Comparison of ENCODE assay signal across 11 mouse cellular contexts in genomic region chr3:75579352-75579751, GRCm38 (mm10). TPM values are rescaled to one million over a fixed set of nuclear protein-coding genes. Genes with fewer than 3 reads are reported as not detected.
DNase-seq lines count a peak whose midpoint lies in the region; ATAC-seq and TF ChIP-seq lines count a peak whose summit lies in the region.
"Had no signal": no experiment of that assay in that cellular context is flagged by ENCODE, and none has a peak within 500 bp of the region (broad histone marks: within the 10 kb centered on the region; RNA-seq: fewer than 3 reads in every experiment).

No protein-coding gene starts in this region.

- H3K27me3 ChIP-seq in forebrain, embryonic 13.5 days: no peaks in the 10 kb centered on the region
- H3K27me3 ChIP-seq in midbrain, embryonic 11.5 days (ENCODE audit: control insufficient read depth, insufficient read depth, low read length): no peaks in the 10 kb centered on the region
- H3K27me3 ChIP-seq: embryonic facial prominence, embryonic 15.5 days; limb, embryonic 13.5 days; stomach, embryonic 15.5 days had no signal

- TF ChIP-seq CTCF in layer of hippocampus, adult 2 months (conservative IDR thresholded peaks at IDR 0.05): peak; percentile 60

- no peak overlapping the region for H3K4me2 ChIP-seq in forebrain, embryonic 13.5 days
- H3K4me2 ChIP-seq in midbrain, embryonic 11.5 days: no peak overlapping the region
- H3K4me2 ChIP-seq: embryonic facial prominence, embryonic 15.5 days; limb, embryonic 13.5 days; stomach, embryonic 15.5 days had no signal

- no peak for DNase-seq in layer of hippocampus, adult 2 months (ENCODE audit: low spot score in 2 of 2)
- DNase-seq in layer of hippocampus, postnatal 14 days (ENCODE audit: low spot score in 2 of 2): no peak
- DNase-seq in NIH3T3 (ENCODE audit: low read depth): peak; percentile 38
- DNase-seq in midbrain, embryonic 11.5 days (ENCODE audit: low spot score, missing footprints): peak; percentile 89
- DNase-seq in thymus, postnatal 0 days (ENCODE audit: low spot score): peak; percentile 59
- no peak for DNase-seq in left cerebral cortex, adult 8-10 months (ENCODE audit: low spot score in 2 of 2)
- no peak for DNase-seq in ovary, adult 18-20 months (ENCODE audit: low spot score)

- H3K9ac ChIP-seq in forebrain, embryonic 13.5 days: no peak overlapping the region
- H3K9ac ChIP-seq in midbrain, embryonic 11.5 days (ENCODE audit: low read length): no peak overlapping the region
- H3K9ac ChIP-seq: embryonic facial prominence, embryonic 15.5 days; limb, embryonic 13.5 days; stomach, embryonic 15.5 days had no signal

- H3K9me3 ChIP-seq in forebrain, embryonic 13.5 days (replicated peaks): no peaks in the 10 kb centered on the region
- no peaks in the 10 kb centered on the region for H3K9me3 ChIP-seq in midbrain, embryonic 11.5 days (ENCODE audit: control insufficient read depth, low read length)
- H3K9me3 ChIP-seq: embryonic facial prominence, embryonic 15.5 days; limb, embryonic 13.5 days; stomach, embryonic 15.5 days had no signal

- 0 out of 2 replicates have a peak, but pooled peaks have one; percentile 36 for ATAC-seq in forebrain, embryonic 13.5 days
- peak; percentile 40 for ATAC-seq in midbrain, embryonic 11.5 days (ENCODE audit: low FRiP score)

- no peaks in the 10 kb centered on the region for H3K4me1 ChIP-seq in forebrain, embryonic 13.5 days
- no peaks in the 10 kb centered on the region for H3K4me1 ChIP-seq in midbrain, embryonic 11.5 days (ENCODE audit: control insufficient read depth, insufficient read depth, low read length)
- H3K4me1 ChIP-seq: embryonic facial prominence, embryonic 15.5 days; limb, embryonic 13.5 days; stomach, embryonic 15.5 days had no signal

- 62% methylated on average over 4 of the region's 4 CpGs for WGBS in forebrain, embryonic 13.5 days
- WGBS in midbrain, embryonic 11.5 days: 54% methylated on average over 4 of the region's 4 CpGs

- H3K27ac ChIP-seq in layer of hippocampus, adult 2 months: no peak overlapping the region
- H3K27ac ChIP-seq in forebrain, embryonic 13.5 days: no peak overlapping the region
- H3K27ac ChIP-seq in midbrain, embryonic 11.5 days (ENCODE audit: low read depth, low read length): no peak overlapping the region
- H3K27ac ChIP-seq: embryonic facial prominence, embryonic 15.5 days; limb, embryonic 13.5 days; stomach, embryonic 15.5 days had no signal

- no peak overlapping the region for H3K4me3 ChIP-seq in layer of hippocampus, adult 2 months
- no peak overlapping the region for H3K4me3 ChIP-seq in forebrain, embryonic 13.5 days
- H3K4me3 ChIP-seq in midbrain, embryonic 11.5 days (ENCODE audit: low read depth, low read length): no peak overlapping the region
- H3K4me3 ChIP-seq: embryonic facial prominence, embryonic 15.5 days; limb, embryonic 13.5 days; stomach, embryonic 15.5 days had no signal

- no peaks in the 10 kb centered on the region for H3K36me3 ChIP-seq in forebrain, embryonic 13.5 days (ENCODE audit: poor library complexity, severe bottlenecking)
- no peaks in the 10 kb centered on the region for H3K36me3 ChIP-seq in midbrain, embryonic 11.5 days (ENCODE audit: control insufficient read depth, insufficient read depth, low read length)
- H3K36me3 ChIP-seq: embryonic facial prominence, embryonic 15.5 days; limb, embryonic 13.5 days; stomach, embryonic 15.5 days had no signal

RNA-seq across cellular contexts. Expression of gene Serpini1, which starts 22.0 kb away (rescaled TPM):
- 100 to 1,000 TPM; 182 to 189 TPM for total RNA-seq in layer of hippocampus, adult 2 months (2021)
- 100 to 1,000 TPM; 127 to 128 TPM for total RNA-seq in layer of hippocampus, postnatal 14 days (2021)
- polyA plus RNA-seq in forebrain, embryonic 13.5 days (2015; fragmentation: Nextera tagmentation; extraction: Ambion mirVana): 67.7 and 76.3 TPM in 2 replicates
- 30.2 and 34.2 TPM in 2 replicates for polyA plus RNA-seq in midbrain, embryonic 11.5 days (2014; fragmentation: Nextera tagmentation; extraction: Ambion mirVana)
- 6.0 and 6.2 TPM in 2 replicates for polyA plus RNA-seq in thymus, postnatal 0 days (2015; fragmentation: Nextera tagmentation; extraction: Ambion mirVana)
- total RNA-seq in left cerebral cortex, adult 8-10 months (2022): 100 to 1,000 TPM; 245 to 339 (median 291) TPM

RNA-seq across cellular contexts. Expression of gene Pdcd10, which starts 22.7 kb away (rescaled TPM):
- total RNA-seq in layer of hippocampus, adult 2 months (2021): 10 to 100 TPM; 58.3 to 62.9 TPM
- 10 to 100 TPM; 69.0 to 70.7 TPM for total RNA-seq in layer of hippocampus, postnatal 14 days (2021)
- 80.1 and 87.3 TPM in 2 replicates for polyA plus RNA-seq in forebrain, embryonic 13.5 days (2015; fragmentation: Nextera tagmentation; extraction: Ambion mirVana)
- polyA plus RNA-seq in midbrain, embryonic 11.5 days (2014; fragmentation: Nextera tagmentation; extraction: Ambion mirVana): 95.7 and 101 TPM in 2 replicates
- 147 and 150 TPM in 2 replicates for polyA plus RNA-seq in thymus, postnatal 0 days (2015; fragmentation: Nextera tagmentation; extraction: Ambion mirVana)
- 10 to 100 TPM; 55.0 to 70.1 (median 56.8) TPM for total RNA-seq in left cerebral cortex, adult 8-10 months (2022)

Comparison
In these comparisons a context has a peak if more than half of its experiments do, and no peak if none do; other contexts are left out.
1. DNase-seq: peak in NIH3T3 (single experiment), midbrain, embryonic 11.5 days (single experiment) and thymus, postnatal 0 days (single experiment); none in layer of hippocampus, adult 2 months (0 of 2), layer of hippocampus, postnatal 14 days (0 of 2), left cerebral cortex, adult 8-10 months (0 of 2) and ovary, adult 18-20 months (single experiment).